Mouse (Mus musculus) 3T3-L1 (cell line): Measurements from ENCODE around the gene Gpcpd1.
A peak's percentile ranks its signal among the peaks of the same experiment; 100 is the strongest.

Experiments
- DNase-seq: peaks from one replicate; pipeline ENCODE4 v3.0.0-alpha.2; 2015; ENCODE audit warnings: low read depth, low spot score

Gpcpd1 gene

DNA sequence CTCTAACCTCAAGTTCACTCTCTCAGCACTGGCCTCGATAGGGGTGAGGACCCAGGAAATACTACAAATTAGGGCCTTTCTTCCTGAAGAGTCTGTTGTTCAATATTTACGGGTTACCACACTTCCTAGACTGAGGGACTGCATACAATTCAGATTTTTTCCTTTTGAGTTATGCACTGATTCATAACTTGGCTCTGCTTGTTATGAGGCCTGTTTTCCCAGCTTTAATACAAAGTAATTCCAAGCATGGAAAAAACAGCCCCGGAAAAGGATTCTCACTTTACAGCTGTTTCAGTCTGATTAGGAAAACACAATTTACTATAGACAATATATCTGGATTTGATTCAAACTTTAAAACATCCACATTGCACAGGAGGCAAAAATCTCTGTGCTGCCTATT lies 1.5 kb downstream of the Gpcpd1 start:
- DNase-seq: peak; percentile 39

DNA sequence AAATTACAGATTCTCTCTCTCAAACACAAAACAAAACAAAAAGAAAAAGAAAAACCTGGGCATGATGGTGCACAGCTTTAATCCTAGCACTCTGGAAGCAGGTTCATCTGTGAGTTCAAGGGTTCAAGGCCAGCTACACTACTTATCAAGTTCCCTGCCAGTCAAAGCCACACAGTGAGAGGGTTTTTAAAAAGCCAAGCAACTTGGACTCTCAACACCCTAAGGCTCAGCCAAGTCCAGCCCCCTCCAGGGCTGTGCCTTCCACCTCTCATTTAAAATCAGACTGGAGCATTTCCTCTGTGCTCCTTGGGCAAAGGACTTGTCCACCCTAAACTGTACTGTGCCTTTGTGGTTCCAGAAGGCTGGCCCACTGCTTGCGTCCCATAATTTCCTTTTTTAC lies 3.3 kb downstream of the Gpcpd1 start:
- DNase-seq: no peak

DNA sequence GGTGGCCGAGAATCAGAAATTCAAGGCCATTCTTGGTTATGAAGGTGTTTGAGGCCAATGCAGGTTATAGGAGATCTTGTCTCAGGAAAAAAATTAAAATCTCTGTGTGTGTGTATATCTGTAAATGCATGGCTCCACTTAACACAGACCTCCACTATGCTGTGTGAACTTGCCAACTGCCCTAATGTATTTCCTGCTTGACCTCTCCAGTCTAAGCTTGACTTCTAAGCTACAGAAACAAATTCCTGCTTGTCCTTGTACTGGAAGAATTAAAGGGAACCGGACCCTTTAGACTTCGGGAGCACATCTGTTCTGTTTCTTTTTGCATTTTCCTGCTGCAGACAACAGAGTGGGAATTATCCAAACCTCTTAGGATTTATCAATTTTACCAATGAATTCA lies 4.4 kb downstream of the Gpcpd1 start:
- no peak for DNase-seq

DNA sequence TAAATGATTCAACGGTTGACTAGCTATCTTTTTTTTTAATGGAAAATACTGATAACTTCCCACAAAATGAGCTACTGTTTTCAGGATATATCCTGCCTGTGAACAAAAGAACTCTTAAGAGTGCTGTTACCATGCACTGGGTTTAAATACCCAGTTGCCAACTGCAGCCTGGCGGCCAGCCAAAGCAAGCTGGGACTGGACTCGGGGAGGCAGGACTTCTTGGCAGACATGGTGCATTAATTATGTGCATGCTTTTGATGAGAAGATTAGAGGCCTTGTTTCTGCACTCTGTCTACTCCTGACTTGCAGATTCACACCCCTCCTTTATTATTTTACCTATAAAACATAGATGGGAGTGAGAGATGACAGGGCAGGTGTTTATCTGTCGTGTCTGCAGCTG lies 5.3 kb downstream of the Gpcpd1 start:
- peak; percentile 42 for DNase-seq

DNA sequence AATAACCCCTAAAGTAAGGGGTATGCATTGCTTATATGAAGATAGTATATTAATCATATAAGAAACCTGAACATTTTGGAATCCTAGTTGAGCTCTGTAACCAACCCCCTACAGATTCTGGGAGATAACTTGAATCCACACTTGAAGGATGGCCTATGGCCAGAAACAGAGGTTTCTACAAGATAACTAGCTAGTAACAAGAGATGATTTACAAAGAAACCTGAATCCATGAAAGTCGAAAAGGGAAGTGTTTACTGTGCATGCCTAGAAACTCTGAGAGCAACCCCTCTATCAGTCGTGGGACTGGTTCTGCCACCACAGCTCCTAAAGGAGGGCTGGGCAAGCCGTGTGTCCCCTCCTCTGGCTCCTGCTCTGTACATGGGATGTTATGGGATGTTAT lies 7.8 kb downstream of the Gpcpd1 start:
- DNase-seq: no peak

DNA sequence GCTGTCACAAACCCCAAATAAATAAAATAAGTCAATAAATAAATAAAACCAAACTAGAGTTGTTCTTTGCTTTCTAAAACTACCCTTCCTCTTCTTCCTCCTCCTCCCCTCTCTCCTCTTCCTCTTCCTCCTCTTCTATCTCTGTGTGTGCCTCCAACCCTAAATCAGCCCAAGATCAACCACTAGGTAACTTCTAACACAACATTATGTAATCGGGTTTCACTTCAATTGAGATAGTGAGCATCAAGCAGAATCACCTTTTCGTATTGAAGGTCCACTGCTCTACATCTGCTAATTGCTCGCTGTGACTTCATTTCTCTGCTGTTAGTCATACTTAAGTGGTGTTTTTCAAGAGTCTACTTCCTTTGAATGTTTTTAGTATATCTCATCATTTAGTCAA lies 8.8 kb downstream of the Gpcpd1 start:
- DNase-seq: peak; percentile 41

DNA sequence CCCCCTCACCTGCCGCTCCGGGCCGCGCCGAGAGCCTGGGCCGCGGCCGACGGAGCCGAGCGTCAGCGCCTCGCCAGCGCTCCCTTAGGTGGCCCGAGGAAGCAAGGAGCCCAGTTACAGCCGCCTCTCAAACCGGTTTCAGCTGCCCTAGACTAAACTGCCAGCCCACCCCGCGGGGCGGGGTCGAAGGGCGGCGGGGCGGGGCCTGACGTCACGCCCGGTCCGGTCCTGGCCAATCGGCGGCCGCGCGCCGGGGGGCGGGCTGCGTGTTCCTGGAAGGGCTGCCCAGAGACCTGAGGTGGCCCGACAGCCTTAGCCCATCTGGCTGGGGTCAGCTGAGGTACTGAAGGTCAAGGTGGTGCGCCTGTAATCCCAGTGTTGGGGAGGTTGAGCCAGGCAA lies 9.5 kb downstream of the Gpcpd1 start:
- peak; percentile 93 for DNase-seq

DNA sequence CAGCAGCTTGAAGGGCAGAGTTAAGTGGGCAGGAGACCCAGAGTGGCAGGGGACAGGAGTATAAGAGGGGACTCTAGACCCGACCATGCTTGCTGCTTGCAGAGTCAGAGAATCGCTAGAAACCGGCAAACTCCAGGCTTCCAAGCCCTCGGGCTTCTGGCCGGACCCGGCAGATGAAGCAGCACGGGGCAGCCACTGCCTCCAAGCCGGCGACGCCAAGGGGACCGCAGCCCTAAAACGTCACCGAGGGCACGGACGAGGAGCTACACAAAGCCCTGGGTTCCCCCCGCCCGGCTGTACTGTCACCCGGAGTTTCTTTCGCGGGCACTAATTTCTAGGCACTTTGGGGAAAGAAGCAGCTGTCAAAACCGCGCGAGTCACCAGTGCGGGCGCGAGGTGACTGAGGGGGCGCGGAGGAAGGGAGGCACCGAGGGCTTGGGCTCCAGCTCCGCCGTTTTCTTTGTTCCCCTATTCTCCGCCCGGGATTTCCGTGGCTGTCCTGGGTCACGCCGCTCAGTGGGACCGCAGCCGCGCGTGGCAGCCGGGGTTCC lies 10.0 kb downstream of the Gpcpd1 start:
- DNase-seq: peak; percentile 47

DNA sequence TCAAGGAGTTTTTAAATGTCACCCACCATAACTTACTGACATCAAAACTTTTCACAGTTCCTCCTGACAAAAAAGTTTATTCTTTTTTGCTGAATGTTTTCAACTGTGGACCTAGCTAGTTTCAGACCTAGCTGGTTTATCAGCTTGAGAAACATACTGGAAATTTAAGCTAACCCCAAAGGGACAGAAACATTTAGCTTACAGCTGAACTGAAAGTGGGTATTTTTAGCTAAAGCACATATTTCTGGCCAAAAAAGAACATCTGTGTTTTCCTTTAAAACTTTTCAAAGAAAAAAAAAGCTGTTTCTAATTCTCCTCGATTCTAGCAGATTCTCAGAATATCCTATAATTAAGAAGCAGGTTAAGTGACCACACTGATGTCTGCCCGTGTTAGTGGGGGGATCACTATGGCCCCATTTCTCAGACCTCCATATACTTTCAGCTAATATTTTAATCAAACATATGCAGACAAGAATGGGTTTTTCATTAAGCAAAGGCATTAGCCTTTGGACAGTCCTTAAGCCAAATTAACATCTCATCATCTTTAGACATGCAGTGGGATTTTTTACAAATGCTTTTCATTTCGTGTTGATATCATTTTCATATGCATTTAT lies 10.9 kb downstream of the Gpcpd1 start:
- DNase-seq: no peak

DNA sequence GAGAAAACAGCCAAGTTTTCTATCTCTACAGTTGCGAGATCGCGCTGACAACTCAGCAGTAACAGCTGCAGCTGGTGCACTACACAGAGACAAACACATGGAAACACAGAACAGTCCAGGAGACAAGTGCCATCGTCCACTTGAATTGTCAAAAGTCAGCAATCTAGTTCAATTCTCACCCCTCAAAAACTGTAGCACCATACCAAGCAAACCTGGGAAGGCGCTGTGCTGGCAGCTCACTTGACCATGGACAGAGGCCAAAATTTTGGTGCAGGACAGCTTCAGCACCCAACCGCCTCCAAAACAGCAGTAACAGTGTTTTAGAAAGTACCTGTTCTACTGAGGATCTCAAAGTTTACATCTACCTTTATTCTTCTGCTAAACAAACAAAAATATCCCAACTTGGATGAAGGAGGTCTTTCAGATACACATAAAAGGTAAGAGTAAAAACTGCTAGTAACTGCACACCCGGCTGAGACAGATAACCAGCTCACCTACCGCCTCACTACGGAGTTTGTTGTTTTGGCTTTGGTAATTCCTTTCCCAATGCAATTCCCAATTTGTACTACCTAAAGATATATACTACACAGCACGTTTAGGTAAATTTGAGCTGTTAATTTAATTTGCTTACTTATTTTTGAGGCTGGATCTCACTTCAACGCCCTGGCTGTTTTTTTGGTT lies 11.6 kb downstream of the Gpcpd1 start:
- peak; percentile 57 for DNase-seq

DNA sequence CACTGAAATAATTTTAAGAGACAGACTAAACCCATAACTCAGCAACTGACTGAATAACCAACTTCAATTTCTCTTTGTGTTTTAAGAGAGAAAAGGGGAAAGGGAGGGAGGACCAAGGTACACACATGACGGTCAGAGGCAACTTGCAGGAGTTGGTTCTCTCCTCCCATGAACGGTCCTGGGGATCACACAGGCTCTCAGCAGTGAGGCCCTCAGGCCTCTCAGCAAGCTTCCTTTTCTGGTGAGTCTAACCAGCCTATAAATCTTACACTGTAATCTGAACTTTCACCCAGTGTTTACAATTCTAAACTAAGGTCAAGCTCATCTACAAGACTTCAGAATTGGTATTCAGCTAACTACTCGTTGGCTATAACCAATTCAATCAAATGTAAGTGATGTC lies 12.3 kb downstream of the Gpcpd1 start:
- DNase-seq: no peak

DNA sequence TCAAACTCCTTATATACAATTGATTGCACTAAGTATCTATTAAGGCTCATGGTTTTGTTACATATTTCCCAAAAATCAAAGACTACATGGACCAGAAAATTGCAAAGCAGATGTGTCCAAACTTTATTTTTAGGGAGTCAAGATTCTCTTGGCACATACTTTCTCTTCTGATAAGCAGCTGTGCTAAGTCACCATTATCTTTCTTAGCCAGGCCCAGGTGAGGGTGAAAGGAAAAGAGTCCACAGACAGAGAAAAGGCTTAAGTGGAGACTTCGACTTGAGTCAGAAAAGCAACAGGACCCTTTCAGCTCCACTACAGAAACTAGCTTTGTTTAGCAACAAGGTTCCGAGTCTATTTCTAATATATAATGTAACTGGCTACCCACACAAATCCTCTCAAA lies 14.2 kb downstream of the Gpcpd1 start:
- DNase-seq: no peak

DNA sequence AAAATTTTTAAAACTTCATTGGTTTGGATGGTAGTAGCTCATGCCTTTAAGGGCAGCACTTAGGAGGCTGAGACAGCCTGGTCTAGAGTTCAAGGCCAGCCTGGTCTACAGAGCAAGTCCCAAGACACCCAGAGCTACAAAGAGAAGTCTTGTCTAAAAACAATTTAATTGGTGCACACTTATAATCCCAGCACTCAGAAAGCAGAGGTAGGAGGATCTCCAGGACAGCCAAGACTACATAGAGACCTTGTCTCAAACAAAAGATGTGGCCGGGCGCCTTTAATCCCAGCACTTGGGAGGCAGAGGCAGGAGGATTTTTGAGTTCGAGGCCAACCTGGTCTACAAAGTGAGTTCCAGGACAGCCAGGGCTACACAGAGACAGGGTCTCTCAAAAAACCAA lies 14.9 kb downstream of the Gpcpd1 start:
- DNase-seq: no peak

DNA sequence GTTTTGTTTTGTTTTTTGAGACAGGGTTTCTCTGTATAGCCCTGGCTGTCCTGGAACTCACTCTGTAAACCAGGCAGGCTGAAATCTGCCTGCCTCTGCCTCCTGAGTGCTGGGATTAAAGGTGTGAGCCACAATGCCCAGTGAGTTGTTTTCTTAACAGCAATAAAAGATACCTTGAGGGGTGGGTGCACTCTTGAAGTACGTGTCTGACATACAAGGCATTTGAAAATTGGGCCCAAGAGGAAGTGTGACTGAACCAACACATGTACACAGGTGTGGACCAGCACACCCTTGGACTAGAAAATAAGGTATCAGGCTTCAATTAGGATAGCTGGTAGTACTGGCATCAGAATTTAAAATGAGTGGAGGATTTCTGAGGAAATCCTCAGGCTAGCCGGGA lies 16.2 kb downstream of the Gpcpd1 start:
- no peak for DNase-seq

DNA sequence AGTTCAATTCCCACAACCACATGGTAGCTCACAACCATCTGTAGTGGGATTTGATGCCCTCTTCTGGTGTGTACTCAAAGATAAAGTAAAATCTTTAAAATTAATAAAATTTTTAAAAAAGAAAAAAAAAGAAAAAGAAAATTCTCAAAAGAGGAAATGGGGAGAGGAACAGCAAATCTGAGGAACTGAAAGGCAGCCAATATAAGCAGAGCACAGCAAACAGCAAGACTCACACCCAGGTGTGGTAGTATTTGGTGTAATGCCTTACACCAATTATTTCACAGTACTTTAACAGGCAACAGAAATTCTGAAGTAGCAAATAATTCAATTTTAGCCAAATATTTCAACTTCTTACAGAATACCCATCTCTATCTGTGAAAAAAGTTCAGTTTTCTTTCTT lies 16.7 kb downstream of the Gpcpd1 start:
- DNase-seq: no peak

DNA sequence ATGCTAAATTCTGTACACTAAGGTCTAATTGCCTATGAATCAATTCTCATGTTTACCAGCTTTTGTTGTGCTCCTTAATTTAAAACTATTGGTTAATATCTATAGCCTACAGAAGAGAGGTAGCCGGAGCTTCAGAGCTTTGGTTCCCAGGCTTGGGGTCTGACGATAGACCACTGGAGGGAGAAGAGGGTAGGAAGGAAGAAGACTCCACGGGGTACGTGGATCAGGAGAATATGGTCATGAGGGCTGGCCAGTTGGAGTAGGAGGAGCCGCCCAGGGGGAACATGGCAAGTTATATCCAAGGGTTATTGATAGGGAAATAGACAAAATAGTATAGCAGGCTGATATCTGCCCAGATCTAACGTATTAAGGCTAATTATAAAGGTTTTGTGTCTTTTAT lies 17.8 kb downstream of the Gpcpd1 start:
- DNase-seq: no peak

DNA sequence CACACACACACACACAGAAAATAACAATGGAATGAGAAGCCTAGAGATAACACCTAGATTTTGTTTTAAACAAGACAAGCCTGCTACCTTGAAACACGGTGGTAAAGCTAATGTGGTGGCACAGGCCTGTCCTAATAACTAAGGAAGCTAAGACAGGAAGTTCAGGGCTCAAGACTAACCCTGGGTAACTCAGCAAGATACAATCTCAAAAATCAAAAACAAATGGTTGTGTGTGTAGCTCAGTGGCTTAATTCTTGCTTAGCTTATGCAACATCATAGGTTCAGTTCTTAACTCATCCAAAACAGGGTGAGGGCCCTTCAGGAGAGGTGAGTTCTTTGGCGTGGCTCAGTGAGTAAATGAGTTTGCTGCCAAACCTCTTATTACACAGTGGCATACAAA lies 20.1 kb downstream of the Gpcpd1 start:
- no peak for DNase-seq

DNA sequence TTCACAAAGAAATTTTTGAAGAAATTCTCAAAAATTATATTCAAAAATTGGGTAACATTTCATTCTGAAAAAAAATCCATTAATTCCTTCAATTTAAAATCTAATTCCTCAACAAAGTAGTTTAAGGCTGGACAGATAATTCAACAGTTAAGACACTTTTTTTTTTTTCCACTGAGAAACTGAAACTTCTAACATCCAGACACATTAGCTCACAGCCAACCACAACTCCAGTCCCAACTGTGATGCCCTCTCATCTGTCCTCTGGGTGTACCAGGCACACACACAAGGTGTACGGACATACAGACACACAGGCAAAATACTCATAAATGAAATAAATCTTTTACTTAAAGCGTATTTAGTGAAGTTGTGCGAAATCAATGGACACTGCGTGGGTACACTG lies 25.7 kb downstream of the Gpcpd1 start:
- no peak for DNase-seq

DNA sequence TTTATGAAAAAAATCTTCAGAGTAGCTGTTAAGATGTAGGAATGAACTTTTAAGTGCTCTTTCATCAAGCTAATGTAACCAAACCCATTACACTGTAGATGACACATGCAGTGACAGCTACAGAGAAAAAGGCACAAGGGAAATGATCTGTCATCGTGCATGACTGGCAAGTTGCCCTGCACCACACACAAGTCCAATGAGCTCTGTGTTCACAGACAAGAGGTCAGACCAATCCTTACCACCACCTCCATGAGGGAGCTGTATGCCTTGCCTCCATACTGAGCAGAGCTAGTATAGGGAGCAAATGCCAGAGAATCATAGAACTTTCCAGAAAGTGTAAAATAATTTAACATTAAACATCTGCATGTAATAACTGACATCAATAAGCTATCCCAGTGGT lies 59.7 kb downstream of the Gpcpd1 start:
- peak; percentile 34 for DNase-seq

DNA sequence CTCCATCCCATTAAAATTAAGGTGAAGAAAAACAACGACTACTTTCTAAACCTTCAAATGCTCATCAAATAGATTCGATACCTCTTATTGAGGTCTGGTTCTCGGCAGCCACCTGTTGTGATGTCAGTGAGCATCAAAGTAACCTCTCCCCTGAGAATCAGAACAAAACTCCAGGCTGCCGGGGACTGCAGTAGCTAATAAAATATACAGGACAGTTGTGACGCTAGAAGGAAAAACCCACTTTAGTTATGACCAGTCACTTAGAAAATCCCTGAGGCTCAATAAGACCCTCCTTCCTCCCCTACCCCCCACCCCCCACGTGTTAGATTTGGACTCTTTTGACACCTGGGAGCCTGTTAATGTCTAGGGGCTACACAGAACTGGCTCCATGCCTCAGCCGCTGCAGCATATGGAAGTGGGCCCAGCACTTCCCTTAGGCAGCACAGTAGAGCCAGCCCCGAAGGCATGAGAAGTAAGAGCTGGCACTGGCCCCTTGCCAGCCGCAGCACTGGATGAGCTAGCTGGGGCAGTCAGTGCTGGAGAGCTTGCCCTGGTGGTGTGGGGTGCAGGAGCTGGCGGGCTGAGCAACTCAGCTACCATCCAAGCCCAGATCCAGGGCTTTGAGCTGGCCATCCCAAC lies 60.5 kb downstream of the Gpcpd1 start:
- DNase-seq: no peak

DNA sequence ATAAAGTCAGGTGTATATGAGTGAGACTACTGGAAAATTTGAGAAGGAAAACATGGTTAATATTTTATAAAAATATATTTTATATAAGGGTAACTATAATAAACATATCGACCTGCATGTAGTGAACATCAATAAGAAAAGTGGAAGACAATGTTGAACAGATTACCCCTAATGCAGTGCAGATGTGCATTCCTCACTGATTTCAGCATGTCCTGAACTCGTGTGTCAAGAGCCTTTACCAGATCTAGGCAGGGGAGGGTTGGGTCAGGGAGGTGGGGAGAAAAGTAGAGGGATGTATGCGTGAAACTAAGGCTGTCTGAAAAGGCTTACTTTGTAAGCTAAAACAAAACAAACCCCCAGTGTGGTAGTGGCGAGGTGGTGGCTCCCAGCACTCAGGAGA lies 61.4 kb downstream of the Gpcpd1 start:
- DNase-seq: no peak

DNA sequence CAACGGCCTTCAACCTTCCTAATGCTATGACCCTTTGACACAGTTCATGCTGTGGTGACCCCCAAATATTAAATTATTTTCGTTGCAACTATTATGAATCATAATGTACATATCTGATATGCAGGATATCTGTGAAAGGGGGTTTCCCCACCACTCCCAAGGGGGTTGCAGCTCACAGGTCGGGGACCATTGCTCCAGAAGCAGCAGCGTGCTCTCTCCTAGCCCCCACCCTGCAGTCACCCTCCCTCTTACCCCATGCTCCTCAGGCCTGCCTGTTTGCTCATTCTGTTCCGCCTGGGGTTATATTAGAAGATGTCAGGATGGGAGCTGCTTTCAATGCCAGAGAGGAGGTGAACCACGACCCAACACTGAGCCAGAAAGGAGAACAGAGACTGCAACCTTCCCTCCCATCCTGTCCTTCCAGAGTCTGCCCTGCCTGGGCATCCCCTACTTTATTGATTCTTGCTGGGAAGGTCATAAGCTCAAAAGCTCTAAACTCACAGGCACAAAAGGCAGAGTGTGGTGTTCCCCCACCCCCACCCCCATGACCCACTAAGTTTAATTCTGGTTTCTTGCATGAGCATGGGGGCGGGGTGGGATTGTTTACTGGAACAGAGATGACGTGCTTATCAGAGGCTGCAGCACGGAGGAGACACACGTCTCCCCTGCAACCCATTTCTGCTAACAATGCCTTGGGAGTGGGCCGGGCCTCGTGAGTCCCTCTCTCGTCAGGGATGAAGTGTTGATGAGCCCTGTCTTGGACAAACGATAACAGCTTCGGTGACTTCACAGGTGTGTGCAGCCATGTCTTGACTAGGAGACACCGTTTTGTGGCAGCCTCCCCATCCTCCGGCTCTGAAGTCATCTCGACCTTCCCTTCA lies 69.3 kb downstream of the Gpcpd1 start:
- DNase-seq: no peak
